Mouse (Mus musculus) heart, embryonic 14.5 days (tissue): Measurements from ENCODE around the gene H2afx. TPM values are rescaled to one million over a fixed set of nuclear protein-coding genes. Genes with fewer than 3 reads are reported as not detected.
A peak's percentile ranks its signal among the peaks of the same experiment; 100 is the strongest.

ENCODE experiments used
- ATAC-seq: fragments of 200-750 bp; cut with Nextera tagmentation; 2 replicates; pipeline ENCODE4 v1.8.0; 2017; ENCODE audit warnings: low read depth, moderate TSS enrichment; ENCODE audit not compliant: insufficient number of reproducible peaks, insufficient read depth, low FRiP score
- H3K27ac ChIP-seq, 2 experiments: fragments of 200-500 bp in 1 of 2; fragments of 300-500 bp in 1 of 2; sonication (generic) in 1 of 2; replicated peaks in 1 of 2; 2 replicates each; pipeline ENCODE4 v1.5.1; 2012 to 2014; ENCODE audit warnings: low read depth in 2 of 2, low read length in 2 of 2, control low read depth in 1 of 2, mild to moderate bottlenecking in 1 of 2, mixed read lengths in 1 of 2; ENCODE audit not compliant: control insufficient read depth in 1 of 2, insufficient read depth in 1 of 2
- H3K27me3 ChIP-seq: fragments of 300-500 bp; sonication (generic); 2 replicates; pipeline ENCODE4 v1.6.1; 2014; ENCODE audit warnings: mild to moderate bottlenecking, low read length, control low read depth; ENCODE audit not compliant: control insufficient read depth, insufficient read depth
- H3K36me3 ChIP-seq: fragments of 300-500 bp; sonication (generic); 2 replicates; pipeline ENCODE4 v1.6.1; 2014; ENCODE audit warnings: mild to moderate bottlenecking, control low read depth, low read length, mixed read lengths; ENCODE audit not compliant: control insufficient read depth, insufficient read depth
- H3K4me1 ChIP-seq, 2 experiments: fragments of 200-500 bp in 1 of 2; fragments of 300-500 bp in 1 of 2; sonication (generic) in 1 of 2; 2 replicates each; pipeline ENCODE4 v1.6.1; 2012 to 2014; ENCODE audit warnings: low read length in 2 of 2, control low read depth in 1 of 2, mixed read lengths in 1 of 2; ENCODE audit not compliant: control insufficient read depth in 2 of 2, insufficient read depth in 2 of 2
- H3K4me2 ChIP-seq: fragments of 300-500 bp; sonication (generic); 2 replicates; pipeline ENCODE4 v1.6.1; 2014; ENCODE audit warnings: mild to moderate bottlenecking, low read length
- H3K4me3 ChIP-seq, 2 experiments: fragments of 200-500 bp in 1 of 2; fragments of 300-500 bp in 1 of 2; sonication (generic) in 1 of 2; 2 replicates each; pipeline ENCODE4 v1.5.1; 2012 to 2014; ENCODE audit warnings: low read length in 2 of 2, mild to moderate bottlenecking in 2 of 2, control low read depth in 1 of 2, low read depth in 1 of 2, moderate library complexity in 1 of 2; ENCODE audit not compliant: control insufficient read depth in 1 of 2, insufficient read depth in 1 of 2
- H3K9ac ChIP-seq: fragments of 300-500 bp; sonication (generic); 2 replicates; pipeline ENCODE4 v1.6.1; 2014; ENCODE audit warnings: mild to moderate bottlenecking, low read length
- H3K9me3 ChIP-seq: fragments of 300-500 bp; sonication (generic); 2 replicates; pipeline ENCODE4 v1.6.1; 2016; ENCODE audit warnings: low read length, control low read depth; ENCODE audit not compliant: control insufficient read depth
- WGBS: fragments of 180-500 bp; shearing (Covaris S2); extraction: QIAGEN DNeasy Blood & Tissue Kit; methylation state at CpG from one replicate; pipeline ENCODE4 v1.1.7; 2014; 5-methylcytosine and 5-hydroxymethylcytosine counted together
- polyA plus RNA-seq: library from polyadenylated mRNA; unstranded; fragments of >200 nt; fragmentation: Nextera tagmentation; extraction: Ambion mirVana; gene quantifications from 2 replicates; pipeline ENCODE4 v1.2.1, GENCODE M21; 2014

The H2afx gene
- 153 and 167 TPM in 2 replicates for polyA plus RNA-seq

DNA sequence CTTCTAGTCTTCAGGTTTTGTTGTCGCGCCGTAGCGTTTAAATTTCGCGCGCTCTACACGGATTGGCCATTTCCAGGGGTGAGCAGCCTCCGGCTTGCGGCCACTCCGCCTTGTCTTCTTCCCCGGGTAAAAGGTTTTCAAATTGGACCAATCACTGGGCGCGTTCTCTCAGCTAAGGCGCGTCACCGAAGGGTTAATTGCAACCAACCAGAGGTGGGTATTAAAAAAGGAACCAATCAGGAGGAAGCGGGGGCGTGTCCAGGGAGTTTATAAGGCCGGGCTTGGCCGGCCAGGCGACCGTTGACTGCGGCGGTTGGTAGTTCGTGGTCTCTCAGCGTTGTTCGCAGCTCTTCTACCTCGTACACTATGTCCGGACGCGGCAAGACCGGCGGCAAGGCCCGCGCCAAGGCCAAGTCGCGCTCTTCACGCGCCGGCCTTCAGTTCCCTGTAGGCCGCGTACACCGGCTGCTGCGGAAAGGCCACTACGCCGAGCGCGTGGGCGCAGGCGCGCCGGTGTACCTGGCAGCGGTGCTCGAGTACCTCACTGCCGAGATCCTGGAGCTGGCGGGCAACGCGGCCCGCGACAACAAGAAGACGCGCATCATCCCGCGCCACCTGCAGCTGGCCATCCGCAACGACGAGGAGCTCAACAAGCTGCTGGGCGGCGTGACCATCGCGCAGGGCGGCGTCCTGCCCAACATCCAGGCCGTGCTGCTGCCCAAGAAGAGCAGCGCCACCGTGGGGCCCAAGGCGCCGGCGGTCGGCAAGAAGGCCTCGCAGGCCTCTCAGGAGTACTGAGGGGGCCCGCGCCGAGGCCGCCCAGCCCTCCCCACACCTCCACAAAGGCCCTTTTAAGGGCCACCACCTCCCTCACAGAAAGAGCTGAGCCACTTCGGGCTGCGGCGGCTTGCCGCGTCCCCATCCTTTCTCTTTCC is at the start of gene H2afx:
Gene H2afx (plus strand): TSS at position 299 of the 935 bp plus-strand sequence.
- Histone ChIP-seq H3K4me3 (peak within 1 kb of the TSS; percentile 82 to 87), H3K4me2 (peak within 1 kb of the TSS; percentile 68), H3K9ac (peak within 1 kb of the TSS; percentile 99), H3K36me3 (peaks cover 74% of the 10 kb centered on the region), H3K4me1 (peaks cover 4 to 20% of the 10 kb centered on the region in 2 experiments; a peak in 3 of 4 replicates), H3K27ac (peak within 1 kb of the TSS; percentile 94 to 96), H3K9me3 (no peaks in the 10 kb centered on the region), H3K27me3 (no peaks in the 10 kb centered on the region)
- WGBS, result under 1% methylated on average over 86 of the region's 91 CpGs
- ATAC-seq, result peak; percentile 92

DNA sequence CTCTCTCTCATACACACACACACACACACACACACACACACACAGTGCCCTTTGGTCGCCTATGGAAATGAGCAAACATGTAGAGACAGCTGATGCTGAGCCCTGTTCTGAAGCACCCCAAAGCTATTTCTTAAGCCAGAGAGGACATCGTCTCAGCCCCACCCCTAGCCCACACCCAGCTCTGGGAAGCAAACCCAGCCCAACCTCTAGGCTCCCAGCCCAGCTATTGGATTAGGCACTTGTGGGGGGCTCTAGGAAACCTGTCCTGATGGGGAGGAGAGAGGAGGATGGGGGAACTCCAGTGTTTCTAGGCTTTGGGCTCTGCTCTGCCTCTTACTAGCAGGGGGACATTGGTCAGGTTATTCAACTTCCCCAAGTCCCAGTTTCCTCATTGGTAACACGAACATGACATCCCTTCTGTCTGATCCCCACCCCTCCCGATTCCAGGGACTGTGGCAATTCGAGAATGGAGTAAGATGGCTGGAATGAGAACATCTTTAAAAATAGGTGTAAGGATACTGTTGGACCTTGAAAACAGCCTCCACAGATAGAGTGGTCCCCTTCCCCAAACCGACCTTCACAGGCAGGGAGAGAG is 48.1 kb upstream of the H2afx start:
- Histone ChIP-seq H3K4me2 (no peak overlapping the region; the same call in 1 of the 2 replicates), H3K36me3 (peaks cover 10% of the 10 kb centered on the region), H3K27ac (no peak overlapping the region), H3K4me1 (peaks cover 10 to 20% of the 10 kb centered on the region in 2 experiments), H3K9ac (0 out of 2 replicates have a peak overlapping the region, but pooled peaks have one; percentile 16), H3K9me3 (no peaks in the 10 kb centered on the region), H3K4me3 (no peak overlapping the region), H3K27me3 (peaks cover 17% of the 10 kb centered on the region)
- 18% methylated on average over 6 of the region's 6 CpGs for WGBS
- no peak for ATAC-seq

DNA sequence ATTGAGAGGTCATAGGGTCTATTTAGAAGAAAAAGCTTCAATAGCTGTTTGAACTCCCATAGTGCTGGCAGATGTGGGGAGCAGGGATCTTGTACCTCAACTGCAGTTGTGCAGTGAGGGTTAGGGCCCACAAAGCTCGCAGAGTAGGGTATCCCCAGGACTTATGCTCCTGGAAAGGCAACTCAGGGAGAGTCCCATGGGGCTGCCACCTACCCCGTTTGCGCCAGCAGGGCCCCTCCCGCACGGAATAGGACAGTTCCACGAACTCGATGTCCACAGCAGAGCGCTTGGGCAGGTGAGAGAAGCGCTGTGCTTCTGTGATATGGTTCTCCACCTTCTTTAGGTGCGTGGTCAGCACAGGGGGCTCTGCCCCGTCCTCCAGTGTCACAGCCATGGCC is 47.5 kb upstream of the H2afx start:
- 10% methylated on average over 11 of the region's 11 CpGs for WGBS
- H3K9ac ChIP-seq, result peak overlapping the region; percentile 73

DNA sequence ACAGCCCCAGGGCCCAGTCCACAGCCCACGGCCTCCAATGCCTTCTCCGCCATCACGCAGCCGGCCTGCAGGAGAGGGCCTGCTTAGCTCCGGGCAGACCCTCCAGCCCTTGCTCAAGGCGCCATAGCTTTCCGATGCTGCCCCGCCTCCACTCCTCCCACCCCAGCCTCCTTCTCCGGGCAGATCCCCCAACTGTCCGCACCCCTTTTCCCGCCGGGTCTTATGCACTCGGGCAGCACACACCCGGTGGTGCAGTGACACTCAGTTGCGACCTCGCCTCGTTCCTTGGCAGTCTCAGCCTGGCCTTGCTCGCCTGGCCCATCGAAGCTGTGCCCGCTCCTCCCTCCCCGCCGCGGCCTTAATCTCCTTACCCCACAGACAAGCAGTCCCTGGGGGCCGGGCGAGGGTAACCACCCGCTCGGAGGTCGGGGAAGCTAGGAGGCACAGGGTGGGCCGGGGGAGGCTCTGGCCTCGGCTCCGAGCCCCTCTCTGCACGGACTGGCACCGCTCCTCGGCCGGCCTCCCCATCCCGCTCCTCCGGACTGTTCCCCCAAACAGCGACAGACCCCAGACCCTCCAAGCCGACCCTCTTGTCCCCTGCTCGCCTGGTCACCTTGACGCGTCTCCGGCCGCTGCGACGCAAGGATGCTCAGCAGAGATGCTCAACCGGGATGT is 47.0 kb upstream of the H2afx start:
- ATAC-seq, result peak; percentile 24; the same call in 1 of the 2 replicates
- Histone ChIP-seq H3K4me2 (peak overlapping the region; percentile 97), H3K9ac (peak overlapping the region; percentile 73), H3K4me3 (peak overlapping the region; percentile 53 to 66), H3K4me1 (peaks cover 10 to 20% of the 10 kb centered on the region in 2 experiments), H3K27me3 (peaks cover 17% of the 10 kb centered on the region), H3K36me3 (peaks cover 22% of the 10 kb centered on the region), H3K27ac (no peak overlapping the region), H3K9me3 (no peaks in the 10 kb centered on the region)
- under 1% methylated on average over 43 of the region's 47 CpGs for WGBS

More for the DNA sequence above, 47.5 kb upstream of the H2afx start:
- H3K27ac ChIP-seq, result no peak overlapping the region
- peak overlapping the region; percentile 53 to 66 for H3K4me3 ChIP-seq
- peaks cover 10 to 20% of the 10 kb centered on the region in 2 experiments for H3K4me1 ChIP-seq
- no peaks in the 10 kb centered on the region for H3K9me3 ChIP-seq
- H3K36me3 ChIP-seq, result peaks cover 16% of the 10 kb centered on the region
- peak; percentile 26; the same call in 1 of the 2 replicates for ATAC-seq
- peaks cover 17% of the 10 kb centered on the region for H3K27me3 ChIP-seq
- peak overlapping the region; percentile 97 for H3K4me2 ChIP-seq

DNA sequence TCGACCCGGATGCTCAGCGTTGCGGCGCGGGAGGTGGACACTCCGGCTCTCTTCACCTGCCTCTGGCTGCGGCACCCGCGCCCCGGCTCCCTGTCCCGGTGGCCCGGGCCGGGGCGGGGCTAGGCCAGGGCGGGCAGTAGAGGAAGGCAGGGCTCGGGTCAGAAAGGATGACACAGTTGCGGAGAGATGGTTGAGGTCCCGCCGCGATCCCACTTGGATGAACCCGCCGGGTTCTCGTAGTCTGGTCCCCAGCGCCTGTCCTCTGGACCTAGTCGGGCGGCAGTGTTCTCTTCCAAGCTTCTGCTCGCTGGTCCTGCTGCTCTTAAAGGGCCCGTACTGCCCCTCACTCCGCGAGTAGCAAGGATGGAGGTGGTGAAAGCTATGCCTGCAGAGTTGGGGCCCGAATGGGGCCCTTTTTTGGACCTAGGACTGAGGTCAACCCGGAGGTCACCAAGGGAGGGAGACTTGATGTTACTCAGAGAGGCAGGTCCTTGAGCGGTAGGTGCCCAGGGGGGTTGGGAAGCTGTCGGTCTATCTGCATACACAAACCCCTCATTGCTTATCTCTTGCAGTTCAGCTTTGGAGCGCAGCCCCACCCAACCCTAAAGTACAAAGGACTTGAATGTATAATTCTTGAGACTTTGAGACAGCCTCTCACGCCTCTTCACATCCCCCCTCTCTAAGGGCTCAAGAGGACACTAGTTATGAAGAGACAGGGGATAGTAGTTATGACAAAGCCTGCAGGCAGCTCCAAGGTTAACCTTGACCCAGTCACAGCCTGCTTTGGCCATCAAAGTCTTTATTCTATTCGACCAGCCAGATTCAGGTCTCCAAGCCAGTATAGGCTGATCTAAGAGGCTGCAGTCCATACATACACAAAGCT is 46.2 kb upstream of the H2afx start, which contains the start of gene Abcg4:
Gene Abcg4 (minus strand): TSS at position 540 of the 883 bp plus-strand sequence.
- Histone ChIP-seq H3K27me3 (peaks cover 17% of the 10 kb centered on the region), H3K36me3 (peaks cover 29% of the 10 kb centered on the region), H3K4me2 (peak within 1 kb of the TSS; percentile 97), H3K4me3 (peak within 1 kb of the TSS; percentile 53 to 66), H3K9ac (peak within 1 kb of the TSS; percentile 73), H3K27ac (no peak within 1 kb of the TSS), H3K4me1 (peaks cover 10 to 20% of the 10 kb centered on the region in 2 experiments), H3K9me3 (no peaks in the 10 kb centered on the region)
- WGBS, result 1% methylated on average over 38 of the region's 38 CpGs
- peak; percentile 45; the same call in 1 of the 2 replicates for ATAC-seq

DNA sequence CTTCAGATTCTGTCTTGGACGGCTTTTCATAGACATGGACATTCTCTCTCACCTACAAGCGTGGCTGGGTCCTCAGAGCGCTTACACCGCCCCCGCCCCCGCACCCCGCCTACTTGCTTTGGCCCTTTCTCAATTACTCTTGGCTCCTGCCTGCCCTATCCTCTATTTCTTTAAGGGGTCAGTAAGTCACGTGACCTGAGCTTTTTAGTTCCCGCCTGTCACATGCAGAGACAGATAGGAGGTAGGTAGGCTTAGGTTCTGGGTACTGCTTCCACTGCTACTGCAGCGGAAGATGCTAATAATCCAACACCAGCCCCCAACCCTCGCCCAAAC is 45.6 kb upstream of the H2afx start:
- no peak for ATAC-seq
- peaks cover 35% of the 10 kb centered on the region for H3K36me3 ChIP-seq
- WGBS, result 8% methylated on average over 11 of the region's 11 CpGs
- peak overlapping the region; percentile 97 for H3K4me2 ChIP-seq
- H3K27me3 ChIP-seq, result peaks cover 17% of the 10 kb centered on the region
- H3K4me3 ChIP-seq, result peak overlapping the region in 1 of 2 experiments; percentile 66; a peak in 1 of 4 replicates
- H3K9ac ChIP-seq, result no peak overlapping the region
- no peak overlapping the region for H3K27ac ChIP-seq
- no peaks in the 10 kb centered on the region for H3K9me3 ChIP-seq
- peaks cover 10 to 20% of the 10 kb centered on the region in 2 experiments for H3K4me1 ChIP-seq
